In genomic region chr3:146769940-146770659, GRCm38 (mm10) we compare ENCODE assay signal across 7 mouse cellular contexts. TPM values are rescaled to one million over a fixed set of nuclear protein-coding genes. Genes with fewer than 3 reads are reported as not detected.
A peak's percentile ranks its signal among the peaks of the same experiment; 100 is the strongest.
DNase-seq lines count a peak whose midpoint lies in the region; ATAC-seq and TF ChIP-seq lines count a peak whose summit lies in the region.

No protein-coding gene starts in this region.

- no peak for TF ChIP-seq CTCF in brain, embryonic 14.5 days (IDR thresholded peaks at IDR 0.05; ENCODE audit: borderline replicate concordance, extremely low read depth, insufficient read depth, insufficient read length)

- peak overlapping the region; percentile 56 for H3K9ac ChIP-seq in neural tube, embryonic 14.5 days (replicated peaks; ENCODE audit: low read depth, low read length)

- TF ChIP-seq POLR2A in brain, embryonic 14.5 days (IDR thresholded peaks at IDR 0.05; ENCODE audit: borderline replicate concordance, extremely low read depth, insufficient read depth, insufficient read length, poor library complexity, severe bottlenecking) = peak; percentile 32; the same call in 1 of the 2 replicates

- H3K9me3 ChIP-seq in neural tube, embryonic 14.5 days (ENCODE audit: control insufficient read depth, low read length) = no peaks in the 10 kb centered on the region

- H3K27me3 ChIP-seq in neural tube, embryonic 14.5 days (ENCODE audit: control insufficient read depth, insufficient read depth, low read length) = no peaks in the 10 kb centered on the region

- peak overlapping the region; percentile 93 for H3K27ac ChIP-seq in neural tube, embryonic 14.5 days (ENCODE audit: low read depth, low read length)

- WGBS in neural tube, embryonic 14.5 days = 8% methylated on average over 17 of the region's 17 CpGs

- peak overlapping the region; percentile 40 for H3K4me3 ChIP-seq in neural tube, embryonic 14.5 days (ENCODE audit: low read depth, low read length)

- peak; percentile 81 for ATAC-seq in neural tube, embryonic 14.5 days (ENCODE audit: low read depth)

- peak; percentile 91 for DNase-seq in brain, embryonic 14.5 days (ENCODE audit: low read depth)
- peak; percentile 76 for DNase-seq in cerebellum, adult 9-10 months
- DNase-seq in frontal cortex, postnatal 36 days (ENCODE audit: low spot score in 2 of 2) = peak; percentile 61 to 78
- peak; percentile 54 to 55 for DNase-seq in left cerebral cortex, adult 8-10 months (ENCODE audit: low spot score in 2 of 2)
- DNase-seq in lung, postnatal 14 days = no peak
- no peak for DNase-seq in gastrocnemius, postnatal 10 days

- H3K4me1 ChIP-seq in neural tube, embryonic 14.5 days (ENCODE audit: control insufficient read depth, insufficient read depth, low read length) = peaks cover 28% of the 10 kb centered on the region

- peak overlapping the region; percentile 47 for H3K4me2 ChIP-seq in neural tube, embryonic 14.5 days (ENCODE audit: low read depth, low read length)

- no peaks in the 10 kb centered on the region for H3K36me3 ChIP-seq in neural tube, embryonic 14.5 days (ENCODE audit: control insufficient read depth, insufficient read depth, low read length)

RNA-seq across cellular contexts. Expression of gene Prkacb, which starts 42.7 kb away (rescaled TPM):
- 101 and 129 TPM in 2 replicates for polyA plus RNA-seq in brain, embryonic 14.5 days (2012; rRNA removed)
- total RNA-seq in left cerebral cortex, adult 8-10 months (2022) = 100 to 1,000 TPM; 401 to 436 (median 430) TPM
- 228 and 234 TPM in 2 replicates for polyA plus RNA-seq in neural tube, embryonic 14.5 days (2014; fragmentation: Nextera tagmentation; extraction: Ambion mirVana)
- 10 to 100 TPM; 60.2 to 64.4 TPM for total RNA-seq in gastrocnemius, postnatal 10 days (2021)

Comparison
In these comparisons a context has a peak if more than half of its experiments do, and no peak if none do; other contexts are left out.
1. DNase-seq: peak in brain, embryonic 14.5 days (single experiment), cerebellum, adult 9-10 months (single experiment), frontal cortex, postnatal 36 days (2 of 2) and left cerebral cortex, adult 8-10 months (2 of 2); none in lung, postnatal 14 days (single experiment) and gastrocnemius, postnatal 10 days (single experiment).
2. RNA of gene Prkacb, which starts 42.7 kb away (total RNA-seq): 401 to 436 TPM in left cerebral cortex, adult 8-10 months; 60.2 to 64.4 TPM in gastrocnemius, postnatal 10 days; every median in the first group is over 4 times any median in the second.